Mouse (Mus musculus) cerebellum, adult 2 months (tissue): ENCODE data around the gene Wls.

Source experiments
- CTCF ChIP-seq: fragments of 200-500 bp; IDR thresholded peaks from 2 replicates; pipeline ENCODE4 v1.5.1; 2011; ENCODE audit warnings: low read depth, mild to moderate bottlenecking, control low read depth, low read length, moderate library complexity, borderline replicate concordance; ENCODE audit not compliant: insufficient read depth
- POLR2A ChIP-seq: fragments of 200-500 bp; IDR thresholded peaks from 2 replicates; pipeline ENCODE4 v1.6.1; 2011; ENCODE audit warnings: low read length, control low read depth, borderline replicate concordance; ENCODE audit not compliant: insufficient read depth

DNA sequence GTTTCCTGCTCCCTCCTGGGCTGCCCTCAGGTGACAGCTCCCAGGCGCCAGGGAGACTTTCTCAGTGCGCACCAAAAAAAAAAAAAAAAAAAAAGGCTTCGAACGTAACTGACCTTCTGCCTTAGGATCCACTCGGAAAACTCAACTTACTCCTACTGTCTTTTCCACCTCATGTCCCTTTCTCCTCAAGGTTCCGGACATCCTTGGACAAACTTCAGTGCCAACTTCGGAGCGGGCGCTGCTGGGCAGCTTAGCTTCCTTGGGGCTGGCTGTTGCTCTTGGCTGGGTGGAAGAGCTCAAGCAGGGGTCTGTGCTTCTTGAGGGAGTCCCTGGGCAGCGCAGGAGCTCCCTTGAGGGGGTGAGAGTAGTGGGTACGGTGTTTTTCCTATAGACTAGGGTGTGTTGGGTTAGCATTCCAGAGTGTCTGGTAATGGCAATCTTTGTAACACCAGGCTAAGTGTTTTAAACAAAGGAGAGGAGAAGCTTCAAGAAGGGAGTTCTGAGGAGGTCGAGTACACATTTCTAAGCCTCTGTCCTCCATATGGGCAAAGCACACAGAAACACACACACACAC is 1.4 kb downstream of the Wls start:
- TF ChIP-seq POLR2A (no peak), CTCF (no peak)
